Mouse (Mus musculus) heart, embryonic 11.5 days (tissue): Measurements from ENCODE around the gene Lrfn4. TPM values are rescaled to one million over a fixed set of nuclear protein-coding genes. Genes with fewer than 3 reads are reported as not detected.
A peak's percentile ranks its signal among the peaks of the same experiment; 100 is the strongest.

Source experiments
- ATAC-seq: fragments of 200-750 bp; cut with Nextera tagmentation; replicated peaks from 2 replicates; pipeline ENCODE4 v1.8.0; 2017; ENCODE audit warnings: moderate library complexity; ENCODE audit not compliant: insufficient number of reproducible peaks, low FRiP score, low TSS enrichment
- H3K27ac ChIP-seq: fragments of 300-500 bp; sonication (generic); 2 replicates; pipeline ENCODE4 v1.5.1; 2014; ENCODE audit warnings: mild to moderate bottlenecking, low read depth, low read length
- H3K27me3 ChIP-seq: fragments of 300-500 bp; sonication (generic); 2 replicates; pipeline ENCODE4 v1.6.1; 2014; ENCODE audit warnings: mild to moderate bottlenecking, low read length, mixed read lengths; ENCODE audit not compliant: control insufficient read depth, insufficient read depth
- H3K36me3 ChIP-seq: fragments of 300-500 bp; sonication (generic); 2 replicates; pipeline ENCODE4 v1.6.1; 2014; ENCODE audit warnings: mild to moderate bottlenecking, low read length, moderate library complexity, mixed read lengths; ENCODE audit not compliant: control insufficient read depth, insufficient read depth
- H3K4me1 ChIP-seq: fragments of 300-500 bp; sonication (generic); 2 replicates; pipeline ENCODE4 v1.6.1; 2014; ENCODE audit warnings: low read length; ENCODE audit not compliant: control insufficient read depth, insufficient read depth
- H3K4me2 ChIP-seq: fragments of 300-500 bp; sonication (generic); 2 replicates; pipeline ENCODE4 v1.6.1; 2014; ENCODE audit warnings: mild to moderate bottlenecking, moderate library complexity
- H3K4me3 ChIP-seq: fragments of 300-500 bp; sonication (generic); 2 replicates; pipeline ENCODE4 v1.5.1; 2014; ENCODE audit warnings: low read depth, low read length
- H3K9ac ChIP-seq: fragments of 300-500 bp; sonication (generic); 2 replicates; pipeline ENCODE4 v1.6.1; 2014; ENCODE audit warnings: mild to moderate bottlenecking, low read depth, low read length, moderate library complexity
- H3K9me3 ChIP-seq: fragments of 300-500 bp; sonication (generic); replicated peaks from 2 replicates; pipeline ENCODE4 v1.6.1; 2016; ENCODE audit warnings: low read length; ENCODE audit not compliant: control insufficient read depth
- WGBS: fragments of 180-500 bp; shearing (Covaris S2); extraction: QIAGEN DNeasy Blood & Tissue Kit; methylation state at CpG from one replicate; pipeline ENCODE4 v1.1.7; 2014; ENCODE audit not compliant: insufficient replicate concordance; 5-methylcytosine and 5-hydroxymethylcytosine counted together
- polyA plus RNA-seq: library from polyadenylated mRNA; unstranded; fragments of >200 nt; fragmentation: Nextera tagmentation; extraction: Ambion mirVana; gene quantifications from 2 replicates; pipeline ENCODE4 v1.2.1, GENCODE M21; 2014

Lrfn4 gene
- polyA plus RNA-seq, 1 experiment from 2014 or later = 4.7 TPM

DNA sequence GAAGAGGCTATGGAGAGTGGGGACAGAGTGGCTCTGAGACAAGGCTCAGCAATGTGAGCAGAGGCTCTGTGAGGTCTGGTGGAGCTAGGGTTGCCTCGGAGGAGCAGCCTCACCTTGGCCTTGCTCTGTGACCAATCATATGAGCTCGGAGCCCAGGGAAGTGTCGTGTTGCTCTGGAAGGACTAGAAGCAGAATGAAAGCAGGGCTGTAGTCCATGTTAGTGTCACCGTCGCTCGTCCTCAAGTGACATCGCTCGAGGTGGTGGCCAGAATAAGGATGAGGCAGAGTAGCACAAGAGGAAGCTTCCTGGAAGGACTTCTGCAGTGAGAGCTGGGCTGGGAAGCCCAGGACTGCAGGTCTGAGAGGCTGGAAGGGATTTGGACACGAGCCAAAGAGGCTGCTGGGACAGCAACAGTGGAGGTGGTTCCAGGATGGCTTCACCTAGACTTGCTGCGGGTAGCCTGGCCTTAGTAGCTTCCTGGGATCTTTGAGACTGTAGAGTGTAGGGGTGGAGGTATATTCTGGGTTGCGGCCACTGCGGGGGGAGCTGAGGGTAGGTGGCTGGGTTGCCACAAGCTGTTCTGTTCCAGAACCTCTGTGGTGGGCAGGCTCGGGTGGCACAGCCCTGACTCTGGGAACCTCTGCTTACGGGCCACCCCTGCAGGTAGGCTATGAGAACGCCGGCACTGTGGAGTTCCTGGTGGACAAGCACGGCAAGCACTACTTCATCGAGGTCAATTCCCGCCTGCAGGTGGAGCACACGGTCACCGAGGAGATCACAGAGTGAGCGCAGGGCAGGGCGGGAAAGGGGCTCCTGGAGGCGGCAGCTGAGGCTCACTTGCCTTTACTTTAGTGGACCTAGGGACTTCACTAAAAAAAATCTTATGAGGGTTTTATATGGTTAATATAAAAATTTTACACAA, 11.4 kb downstream of the Lrfn4 start:
- no peak overlapping the region; the same call in 1 of the 2 replicates for H3K9ac ChIP-seq
- peaks cover 2% of the 10 kb centered on the region; the same call in 1 of the 2 replicates for H3K27me3 ChIP-seq
- peaks cover 3% of the 10 kb centered on the region; the same call in 1 of the 2 replicates for H3K4me1 ChIP-seq
- no peaks in the 10 kb centered on the region for H3K36me3 ChIP-seq
- WGBS = 37% methylated on average over 24 of the region's 24 CpGs
- H3K4me2 ChIP-seq = peak overlapping the region; percentile 46
- H3K27ac ChIP-seq = no peak overlapping the region
- no peaks in the 10 kb centered on the region for H3K9me3 ChIP-seq
- peak; percentile 42 for ATAC-seq
- H3K4me3 ChIP-seq = no peak overlapping the region

DNA sequence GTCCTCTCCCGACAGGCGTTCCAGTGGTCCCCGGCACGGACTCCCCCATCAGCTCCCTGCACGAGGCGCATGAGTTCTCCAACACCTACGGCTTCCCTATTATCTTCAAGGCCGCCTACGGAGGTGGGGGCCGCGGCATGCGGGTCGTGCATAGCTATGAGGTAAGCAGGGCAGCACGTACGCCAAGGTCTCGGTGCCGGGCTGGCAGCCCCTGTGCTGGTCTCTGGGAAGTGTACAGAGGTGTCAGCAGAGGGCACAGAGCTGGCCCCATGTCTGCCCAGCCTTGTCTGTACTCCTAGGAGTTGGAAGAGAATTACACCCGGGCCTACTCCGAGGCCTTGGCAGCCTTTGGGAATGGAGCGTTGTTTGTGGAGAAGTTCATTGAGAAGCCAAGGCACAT, 13.0 kb downstream of the Lrfn4 start:
- H3K4me3 ChIP-seq = no peak overlapping the region
- H3K27me3 ChIP-seq = peaks cover 2% of the 10 kb centered on the region; the same call in 1 of the 2 replicates
- H3K27ac ChIP-seq = no peak overlapping the region
- no peaks in the 10 kb centered on the region for H3K9me3 ChIP-seq
- H3K4me1 ChIP-seq = peaks cover 3% of the 10 kb centered on the region; the same call in 1 of the 2 replicates
- no peak overlapping the region for H3K4me2 ChIP-seq
- no peak overlapping the region for H3K9ac ChIP-seq
- ATAC-seq = no peak
- WGBS = 83% methylated on average over 20 of the region's 20 CpGs
- H3K36me3 ChIP-seq = no peaks in the 10 kb centered on the region

DNA sequence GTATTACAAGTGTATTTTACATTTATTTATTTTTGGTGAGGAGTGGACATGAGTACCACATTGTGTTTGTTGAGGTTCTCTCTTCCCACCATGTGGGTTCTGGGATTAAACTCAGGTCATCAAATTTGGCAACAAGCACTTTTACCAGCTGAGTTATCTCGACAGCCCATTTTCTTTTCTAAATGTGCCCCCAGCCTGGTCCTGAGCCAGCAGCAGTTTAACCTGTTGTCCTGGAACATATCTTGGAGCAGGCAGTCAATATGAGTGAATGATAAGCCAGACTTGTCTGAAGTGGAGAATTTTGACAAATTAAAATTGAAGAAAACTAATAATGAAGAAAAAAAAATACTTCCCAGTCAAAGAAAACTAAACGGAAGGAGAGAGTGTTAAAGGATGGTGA, 19.4 kb downstream of the Lrfn4 start:
- H3K4me2 ChIP-seq = no peak overlapping the region
- no peak for ATAC-seq
- no peaks in the 10 kb centered on the region for H3K4me1 ChIP-seq
- H3K36me3 ChIP-seq = no peaks in the 10 kb centered on the region
- no peak overlapping the region for H3K27ac ChIP-seq
- H3K4me3 ChIP-seq = no peak overlapping the region
- H3K9me3 ChIP-seq = no peaks in the 10 kb centered on the region
- no peak overlapping the region for H3K9ac ChIP-seq
- WGBS = 69% methylated on average over 2 of the region's 2 CpGs
- no peaks in the 10 kb centered on the region for H3K27me3 ChIP-seq

GRCm38 (mm10) chr19:4593792-4594522, 21.5 kb downstream of the Lrfn4 start:
- H3K27me3 ChIP-seq = no peaks in the 10 kb centered on the region
- H3K4me2 ChIP-seq = no peak overlapping the region
- no peak overlapping the region for H3K9ac ChIP-seq
- no peaks in the 10 kb centered on the region for H3K36me3 ChIP-seq
- no peaks in the 10 kb centered on the region for H3K4me1 ChIP-seq
- 58% methylated on average over 7 of the region's 7 CpGs for WGBS
- no peak overlapping the region for H3K4me3 ChIP-seq
- no peak for ATAC-seq
- H3K9me3 ChIP-seq = no peaks in the 10 kb centered on the region
- no peak overlapping the region for H3K27ac ChIP-seq

DNA sequence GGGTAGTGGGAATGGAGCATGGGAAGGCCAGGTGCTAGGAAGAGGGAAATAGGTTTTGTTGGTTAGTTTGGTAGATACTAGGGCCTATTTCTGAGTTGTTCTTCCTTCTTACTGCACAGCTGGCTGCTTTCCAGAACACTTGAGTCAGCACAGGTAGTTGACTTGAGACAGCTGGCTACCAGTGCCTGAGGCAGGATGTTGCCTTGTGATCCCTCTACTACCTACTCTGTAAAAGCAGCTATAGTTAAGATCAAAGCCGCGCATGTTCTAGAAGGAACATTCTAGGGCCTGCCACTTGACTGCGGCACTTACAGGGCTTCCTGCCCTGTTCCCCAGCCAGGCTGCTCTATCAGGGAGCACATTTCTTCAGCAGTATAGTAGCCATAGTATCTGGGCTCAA, 25.4 kb downstream of the Lrfn4 start:
- H3K36me3 ChIP-seq = no peaks in the 10 kb centered on the region
- no peak overlapping the region for H3K4me3 ChIP-seq
- H3K4me2 ChIP-seq = no peak overlapping the region
- H3K27ac ChIP-seq = no peak overlapping the region
- 80% methylated on average over 3 of the region's 3 CpGs for WGBS
- no peaks in the 10 kb centered on the region for H3K4me1 ChIP-seq
- ATAC-seq = no peak
- H3K27me3 ChIP-seq = no peaks in the 10 kb centered on the region
- H3K9me3 ChIP-seq = no peaks in the 10 kb centered on the region
- no peak overlapping the region for H3K9ac ChIP-seq

DNA sequence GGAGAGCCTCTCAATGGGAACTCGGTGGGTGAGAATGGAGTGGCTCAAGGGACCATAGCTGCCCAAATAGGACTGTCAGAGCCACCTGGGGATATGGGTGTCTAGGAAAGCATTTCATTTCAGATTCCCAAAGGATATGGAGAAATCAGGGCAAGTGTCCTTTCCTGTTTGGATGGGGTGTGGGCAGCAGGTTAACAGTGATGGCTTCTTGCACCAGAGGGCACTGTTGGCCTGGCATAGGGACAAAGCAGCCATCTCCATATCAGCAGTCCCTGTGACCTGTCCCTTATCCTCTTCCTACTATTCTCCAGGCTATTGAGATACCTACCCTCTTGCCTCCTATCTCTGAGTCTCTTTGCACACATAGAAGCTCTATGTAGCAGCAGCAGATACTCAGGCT, 26.4 kb downstream of the Lrfn4 start:
- H3K27me3 ChIP-seq = no peaks in the 10 kb centered on the region
- no peak for ATAC-seq
- WGBS = 67% methylated on average over 1 of the region's 1 CpGs
- no peaks in the 10 kb centered on the region for H3K4me1 ChIP-seq
- no peak overlapping the region for H3K9ac ChIP-seq
- H3K4me3 ChIP-seq = no peak overlapping the region
- H3K27ac ChIP-seq = no peak overlapping the region
- H3K36me3 ChIP-seq = no peaks in the 10 kb centered on the region
- no peak overlapping the region for H3K4me2 ChIP-seq
- H3K9me3 ChIP-seq = no peaks in the 10 kb centered on the region

DNA sequence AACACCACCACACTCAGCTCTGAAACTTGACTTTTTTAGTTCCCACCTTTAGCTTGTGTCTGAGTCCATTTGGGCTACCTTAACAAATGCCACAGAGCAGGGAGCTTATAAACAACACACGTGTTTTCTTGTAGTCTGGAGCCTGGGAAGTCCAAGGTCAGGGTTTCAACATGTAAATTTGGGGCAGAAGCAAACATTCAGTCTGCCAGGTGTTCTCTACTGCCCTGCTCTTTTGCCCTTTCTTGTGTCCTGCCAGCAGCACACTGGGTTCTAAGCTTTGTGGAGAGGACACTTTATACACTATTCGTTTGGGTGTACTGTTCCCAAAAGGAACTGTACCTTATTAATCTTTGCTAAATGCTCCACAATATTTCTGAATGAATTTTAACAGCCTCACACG, 27.0 kb downstream of the Lrfn4 start:
- Histone ChIP-seq H3K36me3 (no peaks in the 10 kb centered on the region), H3K4me3 (no peak overlapping the region), H3K4me1 (no peaks in the 10 kb centered on the region), H3K9me3 (no peaks in the 10 kb centered on the region), H3K4me2 (no peak overlapping the region), H3K27ac (no peak overlapping the region), H3K27me3 (no peaks in the 10 kb centered on the region), H3K9ac (no peak overlapping the region)
- 61% methylated on average over 3 of the region's 3 CpGs for WGBS
- no peak for ATAC-seq

- H3K9me3 ChIP-seq = no peaks in the 10 kb centered on the region
- H3K9ac ChIP-seq = no peak overlapping the region
- no peak overlapping the region for H3K4me2 ChIP-seq
- H3K4me3 ChIP-seq = no peak overlapping the region
- H3K4me1 ChIP-seq = no peaks in the 10 kb centered on the region
- H3K27ac ChIP-seq = no peak overlapping the region
- no peak for ATAC-seq
- 50% methylated on average over 2 of the region's 2 CpGs for WGBS
- no peaks in the 10 kb centered on the region for H3K36me3 ChIP-seq
- no peaks in the 10 kb centered on the region for H3K27me3 ChIP-seq
These were observed 28.0 kb downstream of the Lrfn4 start for GRCm38 (mm10) chr19:4587426-4587825.
